Mouse (Mus musculus) c-Kit-positive CD71-negative TER-119-negative erythroid progenitor cells, embryonic 14.5 days (primary cell): ENCODE data around the gene Ticrr.
A peak's percentile ranks its signal among the peaks of the same experiment; 100 is the strongest.

Source experiments
- DNase-seq: peaks from one replicate; pipeline ENCODE4 v3.0.0-alpha.2; 2013; ENCODE audit warnings: low read depth

Ticrr gene

DNA sequence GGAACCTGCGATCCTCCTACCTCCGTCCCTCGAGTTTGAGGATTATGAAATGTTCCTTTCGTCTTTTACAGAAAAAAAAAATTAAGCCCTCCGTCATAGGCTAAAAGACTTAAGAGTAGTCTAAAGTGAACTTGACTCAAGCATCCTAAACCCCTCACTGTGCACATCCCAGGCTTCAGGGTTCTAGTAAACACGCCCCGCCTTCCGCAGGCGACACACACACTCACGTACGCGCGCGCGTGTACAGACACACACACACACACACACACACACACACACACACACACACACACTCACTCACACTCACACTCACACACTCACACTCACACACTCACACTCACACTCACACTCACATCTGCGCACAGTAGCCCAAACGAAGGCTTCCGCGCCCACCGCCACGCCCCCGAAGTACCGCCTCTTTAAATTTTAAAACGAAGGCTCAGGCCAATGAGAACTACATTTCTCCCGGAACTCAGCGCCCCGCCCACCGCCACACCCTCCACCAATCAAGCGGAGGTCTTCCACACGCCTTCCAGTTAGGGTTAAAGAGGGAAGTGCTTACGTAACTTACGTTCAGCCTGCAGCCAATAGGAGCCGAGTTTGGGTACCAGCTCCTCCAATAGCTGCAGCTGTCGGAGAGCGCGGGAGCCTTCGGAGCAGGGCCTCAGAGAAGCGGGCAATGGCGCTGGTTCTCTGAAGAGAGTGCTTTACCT is at the start of gene Ticrr:
Gene Ticrr, plus strand, starts transcription at position 619 of the 713 bp plus-strand sequence.
- DNase-seq: peak; percentile 92

DNA sequence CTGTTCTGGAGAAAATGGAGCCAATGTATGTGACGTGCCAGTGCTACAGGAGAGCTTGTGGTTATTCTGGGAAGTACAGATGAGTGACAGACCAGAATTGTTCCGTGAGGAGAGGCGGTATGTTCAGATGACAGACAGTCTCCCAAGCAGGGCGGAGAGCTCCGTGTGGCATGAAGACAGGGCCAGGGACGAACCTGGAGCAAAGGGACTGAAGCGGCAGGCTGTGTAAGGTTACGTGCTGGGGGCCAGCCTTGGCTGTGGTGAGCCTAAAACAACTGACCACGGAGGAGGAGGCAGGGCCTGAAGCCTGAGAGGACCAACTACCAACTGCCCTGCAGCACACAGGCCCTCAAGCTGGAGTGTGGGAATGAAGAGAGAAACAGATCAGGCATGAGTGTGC is 48.1 kb upstream of the Ticrr start:
- no peak for DNase-seq

DNA sequence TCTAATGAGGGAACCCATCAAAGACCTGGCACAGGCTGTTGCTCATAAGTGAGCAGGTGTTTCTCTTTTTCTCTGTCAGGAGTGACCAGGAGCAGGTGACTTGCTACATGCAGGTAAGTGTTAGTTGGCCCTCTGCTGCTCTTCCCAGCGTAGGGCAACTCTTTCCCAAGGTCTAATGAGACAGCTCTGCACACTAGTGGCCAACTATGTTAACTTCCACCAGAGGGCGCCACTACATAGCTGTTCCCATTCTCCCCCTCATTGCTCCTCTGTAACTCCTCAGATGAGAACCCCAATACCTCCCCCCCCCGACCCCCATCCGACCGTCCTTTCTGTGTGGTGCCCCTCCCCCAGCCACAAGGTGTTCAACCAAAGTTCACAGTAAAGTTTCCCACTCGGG is 47.2 kb upstream of the Ticrr start:
- DNase-seq: peak; percentile 40

DNA sequence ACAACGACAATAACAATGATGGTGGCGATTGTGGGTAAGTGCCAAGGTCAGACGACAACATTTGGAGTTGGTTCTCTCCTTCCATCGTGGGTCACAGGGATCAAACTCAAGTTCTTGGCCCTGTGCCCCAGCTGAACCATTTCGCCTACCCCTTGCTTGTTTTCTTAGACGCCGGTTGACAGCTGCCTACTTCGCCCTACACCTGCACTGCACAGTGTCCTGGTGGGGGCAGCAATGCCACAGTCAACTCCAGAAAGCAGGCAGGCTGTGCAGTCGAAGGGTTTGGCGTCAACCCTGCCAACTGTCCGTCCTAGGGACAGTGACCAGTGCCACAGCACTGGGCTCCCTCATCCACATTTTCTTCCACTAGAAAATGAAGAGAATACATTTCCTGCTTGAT is 46.7 kb upstream of the Ticrr start:
- DNase-seq: no peak

DNA sequence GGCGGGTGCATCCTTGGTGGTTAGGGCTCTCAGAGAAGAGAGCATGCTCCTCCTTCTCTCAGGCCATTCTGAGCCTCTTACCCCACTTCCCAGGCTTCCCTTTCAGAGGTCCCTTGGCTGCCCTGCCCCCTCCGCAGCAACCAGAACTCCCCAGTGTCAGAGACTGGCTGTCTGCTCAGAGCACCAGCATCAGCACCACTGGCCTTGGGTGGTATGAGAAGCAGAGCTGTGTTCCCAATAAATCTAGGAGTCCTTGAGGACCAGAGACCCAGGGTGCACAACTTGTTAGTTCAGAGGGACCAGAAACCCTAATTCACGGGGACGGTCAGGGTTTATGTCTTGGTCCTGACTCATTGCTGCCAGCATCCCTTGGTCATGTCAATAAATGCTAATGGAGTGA is 45.0 kb upstream of the Ticrr start:
- DNase-seq: no peak

DNA sequence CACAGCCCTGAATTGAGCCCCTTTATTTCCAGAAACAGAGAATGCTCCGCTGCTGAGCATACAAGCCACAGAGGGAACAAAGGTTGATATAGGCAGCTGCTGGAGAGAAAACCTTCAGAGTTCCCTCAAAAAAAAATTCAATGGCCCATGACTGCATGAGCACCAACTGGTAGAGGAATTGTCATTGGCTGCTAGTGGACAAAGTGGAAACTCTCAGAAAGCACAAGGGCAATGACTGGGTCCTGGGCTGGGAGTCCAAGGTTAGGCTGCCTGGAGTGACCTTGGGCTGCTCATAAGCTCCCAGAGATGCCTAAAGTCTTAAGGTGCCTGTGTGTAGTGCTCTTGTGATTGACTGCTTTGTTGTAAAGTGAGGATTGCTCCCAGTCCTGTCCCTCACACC is 44.1 kb upstream of the Ticrr start:
- DNase-seq: no peak

DNA sequence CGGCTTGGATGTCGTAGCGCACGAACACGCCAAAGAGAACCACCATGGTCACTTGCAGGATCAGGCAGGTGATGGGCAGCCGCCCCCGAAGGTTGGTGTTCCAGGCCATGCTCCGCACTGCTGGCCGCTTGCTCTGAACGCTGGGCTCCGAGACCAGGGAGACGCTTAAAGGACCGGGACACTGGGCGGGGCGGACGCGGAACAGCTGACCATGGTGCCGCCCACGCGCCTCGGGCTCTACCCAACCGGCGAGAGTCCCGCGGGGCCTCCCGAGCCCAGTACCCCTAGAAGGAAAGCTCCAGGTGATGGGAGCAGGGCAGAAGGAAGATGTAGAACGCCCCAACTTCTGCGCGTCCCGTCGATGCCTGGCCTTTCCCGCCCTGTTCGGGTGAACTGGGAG is 42.6 kb upstream of the Ticrr start, which contains the start of gene Rhcg:
Gene Rhcg, minus strand, starts transcription at position 240 of the 400 bp plus-strand sequence.
- no peak for DNase-seq

DNA sequence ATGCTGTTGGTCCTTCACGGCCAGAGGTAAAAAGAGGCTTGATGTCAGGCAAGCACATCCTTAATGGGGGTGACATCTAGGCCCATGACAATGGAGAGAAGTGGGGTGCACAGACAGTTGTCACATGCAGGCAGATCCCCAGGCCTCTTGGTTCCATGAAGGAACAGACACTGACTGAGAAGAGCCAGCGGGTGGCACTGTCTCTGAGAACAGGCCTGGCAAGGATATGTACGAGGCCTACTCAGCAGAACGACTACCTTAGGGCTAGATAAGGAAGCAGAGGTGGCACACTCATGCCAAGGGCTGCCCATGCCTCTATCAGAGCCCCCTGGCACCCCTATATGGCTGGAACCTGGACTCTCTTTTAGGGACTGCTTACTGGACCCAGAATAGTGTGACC is 40.5 kb upstream of the Ticrr start:
- DNase-seq: no peak

DNA sequence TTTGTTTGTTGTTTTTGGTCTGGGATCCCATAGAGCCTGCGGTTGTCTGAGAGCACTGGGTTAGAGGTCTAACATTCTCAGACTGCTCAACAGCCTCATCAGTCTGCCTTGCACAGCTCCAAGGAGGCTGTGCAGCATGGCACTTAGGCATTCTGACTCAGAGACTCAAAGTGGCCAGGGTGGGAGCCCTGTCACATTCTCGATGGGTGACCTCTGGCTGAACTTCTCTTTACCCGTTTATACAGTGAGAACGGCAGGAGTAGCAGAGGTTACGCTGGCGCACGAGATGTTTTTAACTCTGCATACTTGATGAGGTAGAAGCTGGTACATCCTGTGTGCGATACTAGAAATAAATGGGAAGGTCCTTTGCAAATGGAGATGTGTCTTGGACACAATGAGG is 36.9 kb upstream of the Ticrr start:
- DNase-seq: no peak

DNA sequence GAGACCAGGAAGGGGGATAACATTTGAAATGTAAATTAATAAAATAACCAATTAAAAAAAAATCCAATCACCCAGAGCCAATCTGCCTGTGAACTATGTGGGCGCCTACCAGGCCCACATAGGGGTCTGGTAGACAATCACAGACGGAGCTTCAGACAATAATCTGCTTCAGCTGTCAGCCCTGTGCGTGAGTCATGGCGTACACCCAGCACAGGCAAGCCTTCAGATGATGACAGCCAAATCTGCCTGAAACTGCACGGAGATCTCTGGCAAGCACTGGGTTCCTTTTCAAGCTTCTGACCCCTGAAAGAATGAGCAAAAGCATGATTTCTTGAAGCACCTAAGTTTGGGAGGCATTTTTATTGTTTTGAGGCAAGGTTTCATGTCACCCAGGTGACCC is 33.8 kb upstream of the Ticrr start:
- no peak for DNase-seq

DNA sequence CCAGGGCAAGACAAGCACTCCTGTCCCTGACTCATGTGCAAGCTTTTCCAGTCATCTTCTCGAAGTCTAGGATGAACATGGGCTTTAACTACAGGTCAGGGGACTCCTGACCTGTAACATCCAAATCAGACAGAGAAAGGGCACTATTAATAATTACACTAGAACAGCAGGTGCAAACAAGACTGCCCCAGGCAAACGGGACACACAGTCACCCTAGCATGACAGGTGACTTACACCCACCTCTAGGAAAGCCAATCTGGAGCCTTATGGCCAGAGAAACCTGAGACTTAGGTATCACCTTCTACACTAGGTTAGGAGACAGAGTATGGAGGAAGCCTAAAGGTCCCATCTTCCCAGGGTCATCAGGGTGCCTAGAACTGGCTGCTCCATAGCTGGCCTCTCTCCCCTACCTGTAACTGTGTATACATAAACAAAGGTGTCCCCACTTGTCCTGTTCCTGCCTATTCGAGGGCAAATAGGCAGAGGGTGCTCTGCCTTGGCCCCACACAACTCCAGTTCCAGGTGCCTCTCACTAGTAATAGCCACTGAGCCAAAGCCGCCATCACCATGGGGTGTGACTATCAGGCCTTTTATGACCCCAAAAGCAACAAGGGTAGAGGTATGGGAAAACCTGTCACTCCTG is 31.6 kb upstream of the Ticrr start:
- DNase-seq: no peak

DNA sequence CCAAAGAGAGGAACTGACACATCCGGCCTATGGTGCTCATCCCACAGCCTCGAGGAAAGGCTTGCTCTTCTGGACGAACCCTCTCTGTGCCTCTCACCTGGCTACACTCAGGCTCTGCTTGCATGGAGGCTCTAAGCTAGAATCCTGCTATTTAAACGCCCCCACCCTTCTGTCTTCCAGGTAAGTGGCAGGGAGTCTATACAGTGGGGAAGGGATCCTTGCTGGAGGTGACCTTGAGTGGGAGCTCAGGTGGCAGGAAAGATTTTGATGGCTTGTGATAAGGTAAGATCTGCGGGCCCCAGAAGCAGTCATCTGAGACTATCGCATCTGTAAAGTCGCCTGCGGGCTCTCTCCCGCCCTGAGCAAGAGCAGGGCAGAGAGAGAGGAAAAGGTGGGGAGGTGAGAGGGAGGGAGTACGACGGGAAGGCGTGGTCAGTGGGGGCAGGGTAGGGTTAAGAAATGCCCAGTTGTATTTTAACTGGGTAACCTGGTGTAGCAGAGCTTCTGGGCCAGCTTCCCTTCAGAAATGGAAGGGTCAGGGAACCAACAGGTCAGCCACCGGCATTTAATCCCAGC is 28.1 kb upstream of the Ticrr start:
- DNase-seq: no peak

DNA sequence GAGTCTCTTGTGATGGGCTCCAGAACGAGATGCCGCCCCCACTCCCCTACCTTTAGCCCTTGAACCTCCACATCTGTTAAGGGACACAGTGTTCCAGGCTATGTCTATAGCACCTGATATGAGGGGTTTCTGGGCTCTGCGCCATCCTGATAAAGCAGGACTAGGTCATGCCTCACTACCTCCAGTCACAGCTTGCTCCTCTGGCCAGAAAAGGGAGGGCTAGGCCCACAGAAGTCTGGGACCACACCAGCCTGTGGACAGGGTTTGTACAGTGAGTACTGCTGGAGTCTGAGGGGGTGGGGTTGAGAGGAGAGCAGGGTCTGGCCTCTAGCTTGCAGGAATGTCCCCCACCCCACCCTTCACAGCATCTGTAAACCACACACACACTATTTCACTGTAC is 12.8 kb upstream of the Ticrr start:
- no peak for DNase-seq

DNA sequence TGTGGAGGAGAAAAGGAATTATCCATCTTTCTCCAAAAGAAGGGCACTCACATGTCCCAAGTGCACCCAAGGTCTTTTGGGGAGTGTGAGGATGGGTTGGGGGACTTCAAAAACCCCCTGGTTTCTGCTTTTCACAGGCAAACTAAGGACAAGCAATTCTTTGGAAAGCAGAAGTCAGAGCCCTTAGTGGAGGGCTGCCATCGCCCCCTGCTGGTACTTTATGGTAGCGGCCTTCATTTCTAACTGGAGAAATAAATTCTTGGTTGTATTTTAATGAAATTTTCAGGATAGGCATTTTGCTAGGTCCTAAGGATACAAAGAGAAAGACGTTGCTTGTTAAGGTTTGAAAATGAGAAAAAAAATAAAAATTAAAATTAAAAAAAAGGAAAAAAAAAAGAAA is 11.0 kb upstream of the Ticrr start:
- DNase-seq: peak; percentile 51

DNA sequence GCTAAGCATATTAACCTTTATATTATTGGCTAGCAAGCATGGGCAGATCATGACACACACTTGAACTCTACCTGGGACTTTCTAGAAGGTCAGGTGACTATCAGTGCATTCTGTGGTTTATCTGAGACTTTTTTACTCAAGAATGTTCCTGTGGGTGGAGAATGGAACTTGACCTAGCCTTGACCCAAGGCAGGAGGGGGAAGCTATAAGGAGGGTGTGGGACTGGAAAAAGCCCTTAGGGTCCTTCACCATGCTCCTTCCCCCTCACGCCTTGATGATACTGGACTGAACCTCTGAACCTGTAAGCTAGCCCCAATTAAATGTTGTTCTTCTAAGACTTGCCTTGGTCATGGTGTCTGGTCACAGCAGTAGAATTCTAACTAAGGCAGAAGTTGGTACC is 5.8 kb upstream of the Ticrr start:
- DNase-seq: no peak

DNA sequence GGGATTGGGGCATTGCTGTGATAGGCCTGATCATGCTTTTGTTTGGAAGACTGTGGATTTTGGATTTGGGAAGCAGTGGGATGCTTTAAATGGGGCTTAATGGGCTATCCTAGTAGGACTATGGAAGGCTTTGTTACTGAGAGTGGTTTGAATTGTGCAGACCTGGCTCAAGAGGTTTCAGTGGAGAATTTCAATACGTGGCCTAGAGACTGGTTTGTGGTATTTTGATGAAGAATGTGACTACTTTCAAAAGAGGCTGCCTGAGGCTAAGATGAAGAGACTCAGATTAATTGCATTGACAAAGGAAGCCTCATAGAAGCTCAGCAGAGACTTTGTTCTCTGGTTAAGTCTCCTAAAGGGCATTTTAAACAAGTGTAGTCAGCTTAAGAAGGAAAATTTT is 5.4 kb upstream of the Ticrr start:
- no peak for DNase-seq

DNA sequence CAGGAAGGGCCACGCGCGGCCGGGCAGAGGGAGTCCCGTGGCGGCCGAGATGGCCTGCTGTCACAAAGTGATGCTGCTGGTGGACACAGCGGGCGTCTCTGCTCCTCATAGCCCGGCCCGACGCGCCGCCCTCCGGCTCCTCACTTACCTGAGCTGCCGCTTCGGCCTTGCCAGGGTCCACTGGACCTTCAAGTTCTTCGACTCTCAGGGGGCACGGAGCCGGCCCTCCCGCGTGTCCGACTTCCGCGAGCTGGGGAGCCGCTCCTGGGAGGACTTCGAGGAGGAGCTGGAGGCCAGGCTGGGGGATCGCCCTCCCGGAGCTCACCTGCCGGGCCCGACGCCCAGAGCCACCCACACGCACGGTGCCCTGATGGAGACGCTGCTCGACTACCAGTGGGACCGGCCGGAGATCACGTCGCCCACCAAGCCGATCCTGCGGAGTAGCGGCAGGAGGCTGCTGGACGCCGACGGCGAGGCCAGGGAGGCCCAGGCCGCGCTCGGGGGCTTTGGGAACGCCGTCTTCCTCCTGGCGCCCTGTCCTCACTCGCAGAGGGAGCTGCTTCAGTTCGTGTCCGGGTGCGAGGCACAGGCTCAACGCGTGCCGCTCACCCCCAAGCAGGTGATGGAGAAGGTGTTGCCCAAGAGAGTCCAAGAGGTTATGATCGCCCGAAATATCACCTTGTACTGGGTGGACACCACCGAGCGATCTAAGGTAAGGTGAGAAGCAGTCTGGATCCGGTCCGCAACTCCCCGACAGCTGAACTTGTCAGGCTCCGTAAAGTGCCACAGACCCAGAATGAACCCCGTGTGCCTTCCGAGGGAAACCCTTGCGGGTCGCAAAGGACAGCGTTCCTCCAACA is 525 bp downstream of the Ticrr start:
- DNase-seq: no peak

DNA sequence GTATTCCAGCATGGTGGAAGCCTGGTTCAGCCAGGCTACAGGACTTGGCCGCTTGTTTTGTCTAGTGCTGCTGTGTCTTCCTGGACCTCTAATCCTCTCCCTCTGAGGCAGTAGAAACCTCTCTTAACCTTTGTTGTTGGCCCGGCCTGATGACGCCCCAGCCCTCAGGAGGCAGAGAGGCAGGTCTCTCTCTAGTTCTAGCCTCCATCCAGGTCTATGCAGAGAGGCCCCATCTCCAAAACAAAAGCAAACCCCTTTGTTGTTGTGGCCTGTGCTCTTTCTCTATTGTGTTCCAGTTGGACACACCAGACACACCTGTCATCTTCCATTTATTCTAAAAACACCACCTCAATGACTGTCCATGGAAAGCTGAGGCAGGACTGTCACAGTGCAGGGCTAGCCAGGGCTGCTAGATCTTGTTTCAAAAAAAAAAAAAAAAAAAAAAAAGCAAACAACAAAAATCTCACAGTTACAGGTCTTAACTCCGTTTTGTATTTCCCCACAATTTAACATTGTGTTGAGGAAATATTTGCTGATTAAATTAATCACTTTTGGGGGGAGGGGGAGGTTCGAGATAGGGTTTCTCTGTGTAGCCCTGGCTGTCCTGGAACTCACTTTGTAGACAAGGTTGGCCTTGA is 1.4 kb downstream of the Ticrr start:
- DNase-seq: no peak

DNA sequence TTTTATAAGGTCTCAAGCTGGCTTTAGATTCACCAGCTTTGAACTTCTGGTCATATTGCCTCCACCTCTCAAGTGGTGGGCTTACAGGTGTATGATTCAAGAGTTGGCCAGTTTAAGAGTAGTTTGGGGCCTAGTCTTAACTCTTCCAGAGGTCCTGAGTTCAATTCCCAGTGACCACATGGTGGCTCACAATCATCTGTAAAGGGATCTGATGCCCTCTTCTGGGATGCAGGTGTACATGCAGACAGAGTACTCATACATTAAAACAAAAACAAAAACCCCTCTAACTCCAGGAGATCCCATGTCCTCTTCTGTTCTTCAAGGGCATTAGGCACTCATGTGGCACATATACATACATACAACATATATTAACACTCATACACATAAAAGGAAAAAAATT is 6.7 kb downstream of the Ticrr start:
- no peak for DNase-seq

DNA sequence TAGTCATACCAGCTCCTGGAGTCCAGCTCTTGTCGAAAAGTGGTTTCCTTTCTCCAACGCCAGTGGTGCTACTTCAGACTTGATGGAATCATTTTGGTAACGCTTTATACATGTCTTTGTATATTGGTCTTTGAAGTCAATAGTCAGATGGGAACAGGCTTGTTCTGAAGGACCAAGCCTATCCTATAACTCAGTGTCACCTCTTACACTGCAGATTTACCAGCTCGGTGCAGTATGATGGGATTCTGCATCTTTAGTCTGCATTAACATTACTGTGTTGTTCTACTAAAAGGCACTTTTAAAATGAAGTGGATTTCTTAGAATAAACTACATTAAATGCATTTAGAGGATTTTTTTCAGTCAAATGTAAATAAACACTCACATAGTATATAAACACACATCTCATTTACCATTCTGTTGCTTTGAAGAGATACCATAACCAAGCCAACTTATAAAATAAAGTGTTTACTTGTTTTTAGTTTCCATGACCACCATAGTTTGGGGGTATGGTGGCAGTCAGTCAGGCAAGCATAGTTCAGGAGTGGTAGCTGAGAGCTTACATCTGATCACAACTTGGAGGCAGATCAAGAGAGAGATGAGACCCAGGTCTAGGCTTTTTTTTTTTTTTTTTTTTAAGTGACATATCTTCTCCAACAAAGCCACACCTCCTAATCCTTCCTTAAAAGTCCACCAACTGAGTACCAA is 11.1 kb downstream of the Ticrr start:
- DNase-seq: no peak

DNA sequence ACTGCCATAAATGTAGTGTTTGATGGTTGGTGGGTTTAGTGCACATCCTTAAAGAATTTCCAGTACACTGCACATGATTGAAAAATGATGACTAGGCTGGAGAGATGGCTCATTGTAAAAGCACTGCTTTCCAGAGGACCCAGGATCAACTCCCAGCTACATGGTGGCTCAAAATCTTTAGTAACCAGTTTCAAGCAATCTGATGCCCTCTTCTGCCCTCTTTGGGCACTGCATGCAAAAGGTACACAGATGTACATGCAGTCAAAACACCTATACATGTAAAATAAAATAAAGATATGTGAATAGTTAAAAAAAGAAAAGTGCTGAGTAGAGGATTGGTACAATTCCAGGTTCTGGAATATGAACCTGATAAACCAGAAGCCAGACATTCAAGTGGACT is 19.2 kb downstream of the Ticrr start:
- DNase-seq: no peak

DNA sequence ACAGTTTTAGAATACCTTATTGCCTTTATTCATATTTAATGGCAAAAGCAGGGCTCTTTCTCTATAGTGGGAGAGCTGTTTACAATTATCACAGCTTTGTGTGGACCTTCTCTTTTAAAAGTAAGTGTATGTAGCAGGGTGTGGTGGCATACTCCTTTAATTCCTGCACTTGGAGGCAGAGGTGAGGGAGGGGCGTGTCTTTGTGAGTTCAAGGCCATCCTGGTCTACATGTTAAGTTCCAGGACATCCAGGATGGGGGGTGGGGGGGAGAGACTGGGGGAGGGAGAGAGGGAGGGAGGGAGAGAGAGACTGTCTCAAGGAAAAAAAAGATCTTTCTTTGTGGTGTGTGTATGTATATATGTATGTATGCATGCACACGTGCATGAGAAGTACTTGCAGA is 20.2 kb downstream of the Ticrr start:
- no peak for DNase-seq
